In genomic region chr7:67514380-67514779, GRCm38 (mm10) we compare ENCODE assay signal across 16 mouse cellular contexts.
DNase-seq lines count a peak whose midpoint lies in the region; ATAC-seq and TF ChIP-seq lines count a peak whose summit lies in the region.
"Had no signal": no experiment of that assay in that cellular context is flagged by ENCODE, and none has a peak within 500 bp of the region (broad histone marks: within the 10 kb centered on the region; RNA-seq: fewer than 3 reads in every experiment).

No protein-coding gene starts in this region.

- WGBS in heart, adult 2 months: 39% methylated on average over 4 of the region's 4 CpGs
- 63% methylated on average over 4 of the region's 4 CpGs for WGBS in heart, embryonic 11.5 days (ENCODE audit: insufficient replicate concordance)
- WGBS in heart, embryonic 14.5 days: 65% methylated on average over 4 of the region's 4 CpGs
- WGBS in lung, embryonic 16.5 days: 47% methylated on average over 4 of the region's 4 CpGs
- 67% methylated on average over 4 of the region's 4 CpGs for WGBS in intestine, postnatal 0 days
- WGBS in midbrain, embryonic 11.5 days: 75% methylated on average over 4 of the region's 4 CpGs

- no peak overlapping the region for H3K9ac ChIP-seq in heart, adult 2 months (ENCODE audit: low read depth, low read length)
- H3K9ac ChIP-seq in heart, embryonic 11.5 days (ENCODE audit: low read depth, low read length): no peak overlapping the region
- H3K9ac ChIP-seq in heart, embryonic 14.5 days (ENCODE audit: low read length): 0 out of 2 replicates have a peak overlapping the region, but pooled peaks have one; percentile 11
- no peak overlapping the region for H3K9ac ChIP-seq in lung, embryonic 16.5 days (ENCODE audit: low read length)
- no peak overlapping the region for H3K9ac ChIP-seq in intestine, postnatal 0 days (ENCODE audit: low read depth, low read length)
- H3K9ac ChIP-seq in midbrain, embryonic 11.5 days (ENCODE audit: low read length): no peak overlapping the region
- H3K9ac ChIP-seq: forebrain, postnatal 0 days; midbrain, embryonic 13.5 days had no signal

- H3K27ac ChIP-seq in heart, adult 2 months: peak overlapping the region; percentile 54
- H3K27ac ChIP-seq in heart, embryonic 11.5 days (ENCODE audit: low read depth, low read length): no peak overlapping the region
- H3K27ac ChIP-seq in gastrocnemius, adult 2 months: peak overlapping the region; percentile 50
- H3K27ac ChIP-seq in heart, embryonic 14.5 days (replicated peaks in 1 of 2; ENCODE audit: control insufficient read depth in 1 of 2, insufficient read depth in 1 of 2, low read depth in 2 of 2, low read length in 2 of 2): peak overlapping the region in 1 of 2 experiments; percentile 53; a peak in 1 of 4 replicates
- H3K27ac ChIP-seq in lung, embryonic 16.5 days (ENCODE audit: low read length): no peak overlapping the region
- no peak overlapping the region for H3K27ac ChIP-seq in intestine, postnatal 0 days (ENCODE audit: low read depth, low read length)
- no peak overlapping the region for H3K27ac ChIP-seq in midbrain, embryonic 11.5 days (ENCODE audit: low read depth, low read length)
- H3K27ac ChIP-seq: midbrain, embryonic 13.5 days had no signal

- intact Hi-C loops in heart, adult 2 months (cut with DNase I): no loop called here
- intact Hi-C loops in gastrocnemius, adult 2 months (cut with DNase I): no loop called here

- no peak for TF ChIP-seq POLR2A in heart, adult 2 months (IDR thresholded peaks at IDR 0.05; ENCODE audit: insufficient read depth, low read depth, low read length)

- no peak overlapping the region for H3K4me3 ChIP-seq in heart, adult 2 months
- no peak overlapping the region for H3K4me3 ChIP-seq in heart, embryonic 11.5 days (ENCODE audit: low read depth, low read length)
- H3K4me3 ChIP-seq in gastrocnemius, adult 2 months: no peak overlapping the region
- no peak overlapping the region for H3K4me3 ChIP-seq in heart, embryonic 14.5 days (ENCODE audit: control insufficient read depth in 1 of 2, insufficient read depth in 1 of 2, low read depth in 1 of 2, low read length in 2 of 2)
- H3K4me3 ChIP-seq in lung, embryonic 16.5 days (ENCODE audit: low read length): no peak overlapping the region
- no peak overlapping the region for H3K4me3 ChIP-seq in intestine, postnatal 0 days (ENCODE audit: low read depth, low read length)
- no peak overlapping the region for H3K4me3 ChIP-seq in midbrain, embryonic 11.5 days (ENCODE audit: low read depth, low read length)
- H3K4me3 ChIP-seq: midbrain, embryonic 13.5 days; myocyte had no signal

- no peaks in the 10 kb centered on the region for H3K36me3 ChIP-seq in heart, adult 2 months (ENCODE audit: control insufficient read depth, insufficient read depth, low read length)
- H3K36me3 ChIP-seq in heart, embryonic 11.5 days (ENCODE audit: control insufficient read depth, insufficient read depth, low read length): no peaks in the 10 kb centered on the region
- H3K36me3 ChIP-seq in heart, embryonic 14.5 days (ENCODE audit: control insufficient read depth, insufficient read depth, low read length): no peaks in the 10 kb centered on the region
- no peaks in the 10 kb centered on the region for H3K36me3 ChIP-seq in lung, embryonic 16.5 days (ENCODE audit: control insufficient read depth, insufficient read depth, low read length)
- H3K36me3 ChIP-seq in intestine, postnatal 0 days (ENCODE audit: control insufficient read depth, insufficient read depth): peaks cover 3% of the 10 kb centered on the region; the same call in 1 of the 2 replicates
- no peaks in the 10 kb centered on the region for H3K36me3 ChIP-seq in midbrain, embryonic 11.5 days (ENCODE audit: control insufficient read depth, insufficient read depth, low read length)
- H3K36me3 ChIP-seq: midbrain, embryonic 13.5 days had no signal

- peaks cover 5% of the 10 kb centered on the region; the same call in 1 of the 2 replicates for H3K4me1 ChIP-seq in heart, adult 2 months (ENCODE audit: control insufficient read depth, insufficient read depth, low read length)
- H3K4me1 ChIP-seq in heart, embryonic 11.5 days (ENCODE audit: control insufficient read depth, insufficient read depth, low read length): peaks cover 9% of the 10 kb centered on the region; the same call in 1 of the 2 replicates
- H3K4me1 ChIP-seq in heart, embryonic 14.5 days (ENCODE audit: control insufficient read depth in 2 of 2, insufficient read depth in 2 of 2, low read length in 2 of 2): peaks cover 7 to 14% of the 10 kb centered on the region in 2 experiments
- H3K4me1 ChIP-seq in lung, embryonic 16.5 days (replicated peaks; ENCODE audit: control insufficient read depth, insufficient read depth, low read length): peaks cover 5% of the 10 kb centered on the region
- peaks cover 4% of the 10 kb centered on the region; the same call in 1 of the 2 replicates for H3K4me1 ChIP-seq in intestine, postnatal 0 days (replicated peaks; ENCODE audit: control insufficient read depth, insufficient read depth, low read length)
- no peaks in the 10 kb centered on the region for H3K4me1 ChIP-seq in midbrain, embryonic 11.5 days (ENCODE audit: control insufficient read depth, insufficient read depth, low read length)

- peak; percentile 61 to 72 for DNase-seq in heart, adult 2 months
- DNase-seq in gastrocnemius, adult 2 months: peak; percentile 89
- no peak for DNase-seq in midbrain, embryonic 11.5 days (ENCODE audit: low spot score, missing footprints)
- DNase-seq: B cell, adult 2 months; cerebellum, adult 11 months; liver had no signal

- TF ChIP-seq EP300 in heart, adult 2 months (IDR thresholded peaks at IDR 0.05; ENCODE audit: insufficient read depth, low read depth, low read length): no peak

- no peak for TF ChIP-seq CTCF in heart, adult 2 months (IDR thresholded peaks at IDR 0.05)
- no peak for TF ChIP-seq CTCF in gastrocnemius, adult 2 months (IDR thresholded peaks at IDR 0.05)
- TF ChIP-seq CTCF in intestine, postnatal 0 days (IDR thresholded peaks at IDR 0.05; ENCODE audit: low read depth): no peak

- H3K79me2 ChIP-seq in heart, adult 2 months (replicated peaks; ENCODE audit: control insufficient read depth, insufficient read depth, low read length): no peaks in the 10 kb centered on the region

- no peak overlapping the region for H3K4me2 ChIP-seq in heart, embryonic 11.5 days
- peak overlapping the region; percentile 25 for H3K4me2 ChIP-seq in heart, embryonic 14.5 days (ENCODE audit: low read length)
- H3K4me2 ChIP-seq in lung, embryonic 16.5 days (ENCODE audit: low read depth, low read length): no peak overlapping the region
- no peak overlapping the region for H3K4me2 ChIP-seq in intestine, postnatal 0 days (replicated peaks; ENCODE audit: low read depth)
- no peak overlapping the region for H3K4me2 ChIP-seq in midbrain, embryonic 11.5 days
- H3K4me2 ChIP-seq: midbrain, embryonic 13.5 days had no signal

- no peak for ATAC-seq in heart, embryonic 11.5 days (replicated peaks; ENCODE audit: insufficient number of reproducible peaks, low FRiP score, low TSS enrichment)
- no peak for ATAC-seq in heart, embryonic 14.5 days (ENCODE audit: insufficient number of reproducible peaks, insufficient read depth, low FRiP score, low read depth)
- peak; percentile 73 for ATAC-seq in lung, embryonic 16.5 days (ENCODE audit: low read depth)
- no peak for ATAC-seq in intestine, postnatal 0 days
- no peak for ATAC-seq in megakaryocyte-erythroid progenitor cell, adult 5-6 weeks (replicated peaks; ENCODE audit: low FRiP score, low TSS enrichment, poor library complexity, severe bottlenecking)
- no peak for ATAC-seq in midbrain, embryonic 11.5 days (ENCODE audit: low FRiP score)
- ATAC-seq: hindbrain, postnatal 0 days; midbrain, embryonic 13.5 days; Patski had no signal

- H3K9me3 ChIP-seq in heart, embryonic 11.5 days (replicated peaks; ENCODE audit: control insufficient read depth, low read length): no peaks in the 10 kb centered on the region
- H3K9me3 ChIP-seq in heart, embryonic 14.5 days (ENCODE audit: control insufficient read depth, low read length): no peaks in the 10 kb centered on the region
- H3K9me3 ChIP-seq in lung, embryonic 16.5 days (ENCODE audit: control insufficient read depth, low read length): no peaks in the 10 kb centered on the region
- H3K9me3 ChIP-seq in intestine, postnatal 0 days (ENCODE audit: control insufficient read depth): no peaks in the 10 kb centered on the region
- no peaks in the 10 kb centered on the region for H3K9me3 ChIP-seq in midbrain, embryonic 11.5 days (ENCODE audit: control insufficient read depth, low read length)
- H3K9me3 ChIP-seq: midbrain, embryonic 13.5 days had no signal

- H3K27me3 ChIP-seq in heart, adult 2 months (ENCODE audit: control insufficient read depth, insufficient read depth, low read length): no peaks in the 10 kb centered on the region
- H3K27me3 ChIP-seq in heart, embryonic 11.5 days (ENCODE audit: control insufficient read depth, insufficient read depth, low read length): no peaks in the 10 kb centered on the region
- no peaks in the 10 kb centered on the region for H3K27me3 ChIP-seq in heart, embryonic 14.5 days (ENCODE audit: control insufficient read depth, insufficient read depth, low read length)
- no peaks in the 10 kb centered on the region for H3K27me3 ChIP-seq in lung, embryonic 16.5 days (ENCODE audit: control insufficient read depth, insufficient read depth, low read depth, low read length)
- H3K27me3 ChIP-seq in intestine, postnatal 0 days (replicated peaks; ENCODE audit: control insufficient read depth, insufficient read depth, low read length): no peaks in the 10 kb centered on the region
- no peaks in the 10 kb centered on the region for H3K27me3 ChIP-seq in midbrain, embryonic 11.5 days (ENCODE audit: control insufficient read depth, insufficient read depth, low read length)
- H3K27me3 ChIP-seq: midbrain, embryonic 13.5 days; Patski had no signal

Comparison
In these comparisons a context has a peak if more than half of its experiments do, and no peak if none do; other contexts are left out.
1. H3K27ac ChIP-seq: peak in heart, adult 2 months (single experiment) and gastrocnemius, adult 2 months (single experiment); none in heart, embryonic 11.5 days (single experiment), lung, embryonic 16.5 days (single experiment), intestine, postnatal 0 days (single experiment) and midbrain, embryonic 11.5 days (single experiment).